Mouse (Mus musculus): Measurements from ENCODE around the gene Zmym5.
"Not testable (repeated sequence)": the region's sequence is repeated elsewhere in the genome, so short reads cannot be mapped to it uniquely, and the experiment has no call there.

Zmym5 gene

DNA sequence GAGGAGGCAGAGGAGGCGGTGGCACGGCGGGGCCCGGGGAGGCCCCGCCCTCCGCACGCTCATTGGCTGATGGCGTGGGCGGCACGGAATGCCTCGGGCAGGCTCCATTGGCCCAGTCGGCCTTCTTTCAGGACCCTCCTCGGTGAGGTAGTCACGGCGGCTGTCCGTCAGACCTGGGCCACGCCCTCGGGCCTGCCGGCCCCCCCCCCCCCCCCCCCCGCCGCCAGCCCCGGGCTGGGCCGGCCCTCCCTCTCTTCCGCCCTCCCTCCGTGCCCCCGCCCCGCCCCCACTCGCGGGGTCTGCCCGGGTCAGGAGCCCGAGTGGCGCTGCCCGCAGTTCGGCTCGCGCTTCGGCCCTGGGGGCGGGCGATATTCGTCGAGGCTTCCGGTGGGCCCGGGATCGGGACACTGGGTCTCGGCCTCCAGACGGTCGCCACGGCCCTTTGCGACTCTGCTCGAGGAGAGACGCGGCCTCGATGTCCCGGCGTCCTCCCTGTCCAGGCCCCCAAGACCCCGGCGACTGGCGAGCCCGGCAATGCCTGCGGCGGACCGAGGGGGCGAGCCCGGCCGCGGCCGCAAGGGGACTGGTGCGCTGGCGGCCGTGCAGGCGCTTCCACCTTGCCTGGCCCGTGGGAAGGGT, at the start of gene Zmym5:
Gene Zmym5, minus strand, starts transcription at position 16 of the 639 bp plus-strand sequence.
- not testable (repeated sequence) for H3K36me3 ChIP-seq (ENCODE audit: control insufficient read depth, insufficient read depth, low read length, poor library complexity, severe bottlenecking); H3K27me3 ChIP-seq (ENCODE audit: control insufficient read depth, insufficient read depth, low read length, poor library complexity, severe bottlenecking)
- peak; percentile 75 for DNase-seq (ENCODE audit: low read depth, low spot score)

DNA sequence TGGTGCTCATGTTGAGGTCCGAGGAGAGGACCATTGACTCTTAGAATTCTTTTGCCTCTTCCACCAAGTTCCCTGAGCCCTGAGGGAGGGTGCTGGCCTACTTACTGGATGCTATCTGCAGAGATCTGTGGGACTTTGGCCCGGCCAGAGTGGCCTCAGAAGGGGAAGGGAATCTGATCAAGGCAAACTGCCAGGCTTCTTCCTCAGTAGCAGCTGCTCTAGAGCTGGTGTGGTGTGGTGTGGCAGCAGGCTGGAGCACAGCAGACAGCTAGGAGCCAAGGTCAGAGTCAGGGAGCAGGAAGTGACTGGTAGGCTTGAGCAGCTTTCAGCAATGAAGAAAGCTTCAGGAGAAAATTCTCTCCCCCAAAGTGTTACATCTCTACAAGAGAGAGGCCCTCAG, 38.2 kb upstream of the Zmym5 start:
- DNase-seq (ENCODE audit: low read depth, low spot score): no peak
- Histone ChIP-seq H3K27me3 (ENCODE audit: control insufficient read depth, insufficient read depth, low read length, poor library complexity, severe bottlenecking) (no peaks in the 10 kb centered on the region), H3K36me3 (ENCODE audit: control insufficient read depth, insufficient read depth, low read length, poor library complexity, severe bottlenecking) (no peaks in the 10 kb centered on the region)

DNA sequence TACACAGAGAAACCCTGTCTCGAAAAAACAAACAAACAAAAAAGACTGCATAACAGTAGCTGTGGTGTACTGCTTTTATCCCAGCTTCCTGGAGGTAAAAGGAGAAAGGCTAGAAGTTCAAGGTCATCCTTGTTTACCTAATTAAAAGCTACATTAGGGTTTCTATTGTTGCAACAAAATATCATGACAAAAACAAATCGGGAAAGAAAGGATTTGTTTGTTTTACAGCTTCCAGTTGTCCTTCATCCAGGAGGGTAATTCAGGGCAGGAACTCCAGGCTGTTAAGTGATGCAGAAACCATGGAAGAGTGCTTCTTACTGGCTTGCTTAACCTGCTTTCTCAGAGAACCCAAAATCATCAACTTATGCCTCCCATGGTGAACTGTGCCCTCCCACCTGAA, 36.8 kb upstream of the Zmym5 start:
- Histone ChIP-seq H3K36me3 (ENCODE audit: control insufficient read depth, insufficient read depth, low read length, poor library complexity, severe bottlenecking) (no peaks in the 10 kb centered on the region), H3K27me3 (ENCODE audit: control insufficient read depth, insufficient read depth, low read length, poor library complexity, severe bottlenecking) (no peaks in the 10 kb centered on the region)
- DNase-seq (ENCODE audit: low read depth, low spot score): no peak

DNA sequence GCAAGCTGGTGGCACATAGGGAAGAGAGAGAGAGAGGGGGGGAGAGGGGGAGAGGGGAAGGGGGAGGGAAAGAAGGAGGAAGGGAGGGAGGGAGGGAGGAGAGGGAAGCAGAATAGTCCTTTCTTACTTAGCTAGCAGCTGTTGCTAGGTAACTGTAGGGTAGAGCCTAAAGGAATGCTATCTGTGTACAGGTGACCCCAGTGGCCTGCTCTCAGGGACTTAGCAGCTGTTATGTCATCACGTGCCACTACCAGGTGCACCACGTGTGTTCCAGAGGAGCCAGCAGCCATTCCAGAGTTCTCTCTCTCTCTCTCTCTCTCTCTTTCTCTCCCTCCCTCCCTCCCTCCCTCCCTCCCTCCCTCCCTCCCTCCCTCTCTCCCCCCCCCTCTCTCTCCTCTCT, 33.0 kb upstream of the Zmym5 start:
- H3K36me3 ChIP-seq (ENCODE audit: control insufficient read depth, insufficient read depth, low read length, poor library complexity, severe bottlenecking): no peaks in the 10 kb centered on the region
- no peak for DNase-seq (ENCODE audit: low read depth, low spot score)
- H3K27me3 ChIP-seq (ENCODE audit: control insufficient read depth, insufficient read depth, low read length, poor library complexity, severe bottlenecking): no peaks in the 10 kb centered on the region

DNA sequence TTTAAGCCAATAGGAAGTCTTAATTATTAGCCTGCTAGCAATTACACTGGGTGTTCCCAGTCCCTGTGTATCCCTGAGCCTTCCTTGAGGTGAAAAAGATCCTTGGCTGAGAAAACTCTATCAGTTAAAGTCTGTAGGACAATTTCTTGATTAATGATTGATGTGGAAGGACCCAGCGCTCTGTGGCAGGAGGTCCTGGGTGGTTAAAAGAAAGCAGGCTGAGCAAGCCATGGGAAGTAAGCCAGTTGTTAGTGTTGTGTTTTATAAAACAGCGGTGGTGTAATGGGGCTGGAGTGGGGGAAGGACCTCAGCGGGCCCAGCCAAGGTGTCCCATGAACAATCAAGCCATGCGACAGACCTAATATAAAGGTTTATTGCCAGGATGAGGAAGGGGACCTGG, 32.5 kb upstream of the Zmym5 start:
- Histone ChIP-seq H3K36me3 (ENCODE audit: control insufficient read depth, insufficient read depth, low read length, poor library complexity, severe bottlenecking) (no peaks in the 10 kb centered on the region), H3K27me3 (ENCODE audit: control insufficient read depth, insufficient read depth, low read length, poor library complexity, severe bottlenecking) (no peaks in the 10 kb centered on the region)
- DNase-seq (ENCODE audit: low read depth, low spot score): no peak

DNA sequence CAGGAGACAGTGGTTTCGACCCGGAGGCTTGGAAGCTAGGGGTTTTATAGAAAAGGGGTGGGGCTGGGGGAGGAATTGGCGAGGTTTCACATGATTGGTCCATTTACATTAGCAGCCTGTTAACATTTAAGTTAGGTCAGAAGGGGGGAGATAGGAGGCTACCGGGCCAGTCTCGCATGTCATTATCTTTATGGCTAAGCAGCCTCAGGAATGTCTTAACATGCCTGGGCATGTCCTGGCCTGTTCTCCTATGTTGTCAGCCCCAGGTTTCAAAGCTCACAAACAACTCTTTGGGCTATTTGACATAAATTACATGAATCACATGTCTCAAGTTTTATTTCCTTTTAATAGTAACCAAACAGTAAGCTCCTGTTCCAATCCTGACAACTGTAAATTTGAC, 23.1 kb upstream of the Zmym5 start:
- not testable (repeated sequence) for DNase-seq (ENCODE audit: low read depth, low spot score)

DNA sequence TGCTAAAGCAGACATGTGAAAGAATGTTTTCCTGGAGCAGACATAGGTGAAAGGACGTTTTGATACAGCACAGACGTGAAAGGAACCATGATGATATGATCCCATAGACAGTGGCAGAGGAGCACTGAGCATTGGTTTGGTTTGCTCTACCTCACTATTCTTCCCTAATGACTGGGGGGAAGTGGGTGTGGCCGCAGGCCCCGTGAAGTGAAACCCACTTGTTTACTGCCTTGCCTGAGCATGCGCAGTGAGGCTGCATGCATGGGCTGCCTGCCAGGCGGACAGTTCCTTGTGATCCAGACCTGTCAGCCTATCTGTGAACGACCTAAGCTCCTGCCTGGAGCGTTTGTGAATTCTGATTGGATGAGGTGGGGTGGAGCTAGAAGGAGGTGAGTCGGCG, 21.7 kb upstream of the Zmym5 start:
- H3K27me3 ChIP-seq (ENCODE audit: control insufficient read depth, insufficient read depth, low read length, poor library complexity, severe bottlenecking); H3K36me3 ChIP-seq (ENCODE audit: control insufficient read depth, insufficient read depth, low read length, poor library complexity, severe bottlenecking): not testable (repeated sequence)
- peak; percentile 85 for DNase-seq (ENCODE audit: low read depth, low spot score)

More for the DNA sequence above, 23.1 kb upstream of the Zmym5 start:
- not testable (repeated sequence) for H3K27me3 ChIP-seq (ENCODE audit: control insufficient read depth, insufficient read depth, low read length, poor library complexity, severe bottlenecking); H3K36me3 ChIP-seq (ENCODE audit: control insufficient read depth, insufficient read depth, low read length, poor library complexity, severe bottlenecking)

DNA sequence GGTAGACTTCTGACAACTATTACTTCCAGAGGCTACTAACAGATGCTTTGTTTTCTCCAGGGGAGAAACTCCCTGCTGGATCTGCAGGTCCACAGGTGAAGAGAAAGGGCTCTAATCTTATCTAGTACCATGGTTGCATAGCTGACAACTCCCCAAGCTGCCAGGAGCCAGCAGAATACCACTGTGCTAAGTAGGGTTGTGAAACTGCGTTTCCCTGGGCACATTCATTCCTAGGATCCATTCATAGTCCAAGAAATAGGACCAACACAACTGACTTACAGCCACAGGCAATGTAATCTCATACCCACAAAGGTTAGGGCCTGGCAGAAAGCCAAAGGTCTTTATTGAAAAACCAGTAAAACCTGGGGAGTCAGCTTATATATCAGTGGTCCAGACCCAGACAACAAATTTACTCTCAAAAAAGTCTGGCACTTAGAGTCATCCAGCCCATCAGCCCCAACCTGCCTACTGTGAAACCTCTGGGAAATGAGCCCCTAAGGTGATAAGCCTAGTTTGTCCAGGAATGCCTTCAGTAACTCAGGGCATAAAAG, 21.1 kb upstream of the Zmym5 start:
- no peak for DNase-seq (ENCODE audit: low read depth, low spot score)
- Histone ChIP-seq H3K27me3 (ENCODE audit: control insufficient read depth, insufficient read depth, low read length, poor library complexity, severe bottlenecking) (no peaks in the 10 kb centered on the region), H3K36me3 (ENCODE audit: control insufficient read depth, insufficient read depth, low read length, poor library complexity, severe bottlenecking) (no peaks in the 10 kb centered on the region)

DNA sequence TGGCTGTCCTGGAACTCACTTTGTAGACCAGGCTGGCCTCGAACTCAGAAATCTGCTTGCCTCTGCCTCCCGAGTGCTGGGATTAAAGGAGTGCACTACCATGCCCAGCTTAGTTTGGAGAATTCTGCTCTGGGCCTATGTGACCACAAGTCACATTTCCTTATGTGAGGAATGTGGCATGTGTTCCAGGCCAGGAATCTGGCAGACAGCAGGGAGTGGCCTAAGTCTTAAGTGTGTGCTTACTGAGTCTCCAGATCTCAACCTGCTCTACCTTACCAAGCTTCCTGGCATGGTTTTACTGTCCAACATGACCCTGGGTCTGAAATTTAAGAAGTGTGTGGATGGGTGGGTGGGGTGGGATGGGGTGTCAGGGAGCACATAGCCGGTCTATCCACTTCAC, 20.6 kb upstream of the Zmym5 start:
- no peak for DNase-seq (ENCODE audit: low read depth, low spot score)
- H3K27me3 ChIP-seq (ENCODE audit: control insufficient read depth, insufficient read depth, low read length, poor library complexity, severe bottlenecking): no peaks in the 10 kb centered on the region
- no peaks in the 10 kb centered on the region for H3K36me3 ChIP-seq (ENCODE audit: control insufficient read depth, insufficient read depth, low read length, poor library complexity, severe bottlenecking)

DNA sequence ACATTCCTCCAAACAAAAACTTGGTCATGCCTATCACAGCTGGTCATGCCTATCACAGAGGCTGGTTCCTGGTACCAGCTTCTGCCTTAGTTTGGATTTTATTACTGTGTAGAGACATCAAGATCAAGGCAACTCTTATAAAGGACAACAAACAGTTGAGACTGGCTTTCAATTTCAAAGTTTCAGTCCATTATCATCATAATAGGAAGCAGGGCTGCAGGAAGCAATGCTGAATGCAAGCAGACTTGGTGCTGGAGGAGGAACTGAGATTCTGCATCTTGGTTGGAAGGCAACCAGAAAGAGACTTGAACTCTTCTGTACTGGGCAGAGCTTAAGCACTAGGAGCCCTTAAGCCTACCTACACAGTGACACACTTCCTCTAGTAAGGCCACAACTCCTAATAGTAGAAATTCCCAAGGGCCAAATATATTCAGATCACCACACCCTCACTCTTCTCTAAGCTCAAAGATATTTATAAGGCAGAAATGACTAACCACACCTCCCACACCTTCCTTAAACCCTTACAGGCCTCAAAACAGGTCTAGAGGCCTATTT, 19.1 kb upstream of the Zmym5 start:
- H3K36me3 ChIP-seq (ENCODE audit: control insufficient read depth, insufficient read depth, low read length, poor library complexity, severe bottlenecking): no peaks in the 10 kb centered on the region
- no peaks in the 10 kb centered on the region for H3K27me3 ChIP-seq (ENCODE audit: control insufficient read depth, insufficient read depth, low read length, poor library complexity, severe bottlenecking)
- DNase-seq (ENCODE audit: low read depth, low spot score): peak; percentile 70

DNA sequence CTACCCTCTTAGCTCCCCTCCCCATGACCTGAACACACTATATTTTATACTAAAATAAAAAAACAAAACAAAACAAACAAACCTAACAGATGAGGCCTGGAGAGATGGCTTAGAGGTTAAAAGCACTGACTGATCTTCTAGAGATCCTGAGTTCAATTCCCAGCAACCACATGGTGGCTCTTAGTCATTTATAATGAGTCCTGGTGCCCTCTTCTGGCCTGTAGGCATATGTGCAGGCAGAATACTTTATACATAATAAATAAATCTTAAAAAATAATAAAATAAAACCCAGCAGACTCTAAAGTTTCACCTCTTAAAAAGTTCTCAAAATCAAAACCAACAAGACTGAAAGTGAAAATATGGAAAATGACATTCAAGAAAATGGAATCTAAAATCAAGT, 13.0 kb upstream of the Zmym5 start:
- H3K36me3 ChIP-seq (ENCODE audit: control insufficient read depth, insufficient read depth, low read length, poor library complexity, severe bottlenecking): no peaks in the 10 kb centered on the region
- no peaks in the 10 kb centered on the region for H3K27me3 ChIP-seq (ENCODE audit: control insufficient read depth, insufficient read depth, low read length, poor library complexity, severe bottlenecking)
- DNase-seq (ENCODE audit: low read depth, low spot score): peak; percentile 62

DNA sequence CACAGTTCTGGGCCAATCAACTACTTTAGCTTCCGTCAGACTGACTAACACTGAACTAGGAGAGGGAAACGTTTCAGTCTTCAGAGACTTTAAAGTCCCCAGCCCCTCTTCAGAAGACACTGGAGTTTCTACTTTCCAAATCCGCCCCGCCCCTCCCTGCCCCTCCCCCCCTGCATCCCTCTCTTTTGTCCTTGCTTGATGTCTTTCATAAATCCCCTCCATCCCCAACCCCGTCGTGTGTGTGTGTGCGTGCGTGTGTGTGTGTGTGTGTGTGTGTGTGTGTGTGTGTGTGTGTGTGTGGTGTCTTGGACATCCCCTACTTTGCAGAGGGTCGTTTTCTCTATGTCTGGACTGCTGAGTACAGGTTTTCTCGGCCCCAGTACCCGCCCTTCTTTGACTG, 6.1 kb upstream of the Zmym5 start:
- H3K27me3 ChIP-seq (ENCODE audit: control insufficient read depth, insufficient read depth, low read length, poor library complexity, severe bottlenecking): no peaks in the 10 kb centered on the region
- no peaks in the 10 kb centered on the region for H3K36me3 ChIP-seq (ENCODE audit: control insufficient read depth, insufficient read depth, low read length, poor library complexity, severe bottlenecking)
- no peak for DNase-seq (ENCODE audit: low read depth, low spot score)

DNA sequence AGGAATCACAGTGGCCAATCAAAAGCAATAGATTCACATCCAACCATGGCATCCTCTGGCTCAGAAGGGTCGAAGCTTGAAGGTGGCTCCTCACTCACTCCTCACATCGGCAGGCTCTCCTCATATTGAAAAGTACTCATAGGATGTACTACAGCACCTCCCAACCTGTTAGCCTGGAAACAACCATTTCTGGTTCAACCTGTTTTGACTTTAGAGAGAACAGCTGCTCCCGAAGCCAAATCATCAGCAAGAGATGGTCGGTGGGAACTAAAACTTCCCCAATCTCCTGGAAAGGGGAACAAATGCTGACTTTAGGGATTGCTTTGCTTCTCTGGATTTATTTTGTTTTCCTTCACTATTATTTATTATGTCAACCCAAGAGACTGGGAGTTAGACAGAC, 5.6 kb upstream of the Zmym5 start:
- no peak for DNase-seq (ENCODE audit: low read depth, low spot score)
- Histone ChIP-seq H3K27me3 (ENCODE audit: control insufficient read depth, insufficient read depth, low read length, poor library complexity, severe bottlenecking) (no peaks in the 10 kb centered on the region), H3K36me3 (ENCODE audit: control insufficient read depth, insufficient read depth, low read length, poor library complexity, severe bottlenecking) (no peaks in the 10 kb centered on the region)

DNA sequence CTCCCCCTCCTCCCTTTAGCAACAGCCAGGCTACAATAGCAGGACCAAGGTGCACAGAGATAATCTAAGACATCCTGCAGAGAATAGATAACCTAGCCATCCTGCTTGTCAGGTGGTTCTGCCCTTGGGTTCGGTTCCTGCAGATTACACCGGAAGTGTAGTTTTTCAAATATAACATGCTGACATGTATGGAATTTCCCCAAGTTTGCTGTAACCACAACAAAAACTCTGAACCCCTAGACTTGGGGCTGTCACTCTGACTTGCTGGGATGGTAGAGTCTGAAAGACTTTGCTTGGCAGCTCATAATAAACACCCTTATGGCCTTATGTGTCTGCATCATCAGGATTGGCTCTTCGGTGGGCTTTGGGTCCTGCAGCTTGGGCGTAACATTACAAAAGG, 5.0 kb upstream of the Zmym5 start:
- Histone ChIP-seq H3K27me3 (ENCODE audit: control insufficient read depth, insufficient read depth, low read length, poor library complexity, severe bottlenecking) (no peaks in the 10 kb centered on the region), H3K36me3 (ENCODE audit: control insufficient read depth, insufficient read depth, low read length, poor library complexity, severe bottlenecking) (no peaks in the 10 kb centered on the region)
- DNase-seq (ENCODE audit: low read depth, low spot score): no peak

DNA sequence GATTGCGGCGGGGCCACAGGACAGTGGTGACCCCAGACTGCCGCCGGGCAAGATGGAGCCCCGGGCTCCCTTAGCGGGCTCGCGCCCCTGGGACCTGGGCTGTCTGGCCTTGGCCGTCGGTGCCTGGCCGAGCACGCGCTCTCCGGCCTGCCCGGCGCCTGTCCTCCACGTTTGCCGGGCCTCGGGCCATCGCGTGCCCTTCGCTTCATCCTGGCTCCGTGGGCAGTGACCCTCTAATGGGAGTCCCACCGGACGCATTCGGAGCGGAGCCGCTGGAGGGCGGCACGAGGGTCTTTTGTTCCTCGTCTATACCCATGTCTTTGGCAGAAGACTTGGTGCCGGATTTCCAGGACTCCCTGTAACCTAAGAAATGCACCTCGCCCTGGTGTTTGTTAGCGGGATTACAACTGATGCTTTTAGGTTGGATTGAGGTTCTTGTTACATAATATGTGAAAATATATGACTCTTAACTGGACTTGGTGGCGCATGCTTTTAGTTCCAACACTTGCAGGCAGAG, 1.1 kb upstream of the Zmym5 start:
- DNase-seq (ENCODE audit: low read depth, low spot score): peak; percentile 88
- Histone ChIP-seq H3K27me3 (ENCODE audit: control insufficient read depth, insufficient read depth, low read length, poor library complexity, severe bottlenecking) (no peaks in the 10 kb centered on the region), H3K36me3 (ENCODE audit: control insufficient read depth, insufficient read depth, low read length, poor library complexity, severe bottlenecking) (no peaks in the 10 kb centered on the region)
